Mouse (Mus musculus): ENCODE data around the gene Rps13. TPM values are rescaled to one million over a fixed set of nuclear protein-coding genes. Genes with fewer than 3 reads are reported as not detected.

The Rps13 gene
- polyA plus RNA-seq, 1 experiment from 2014 or later = 981 TPM

DNA sequence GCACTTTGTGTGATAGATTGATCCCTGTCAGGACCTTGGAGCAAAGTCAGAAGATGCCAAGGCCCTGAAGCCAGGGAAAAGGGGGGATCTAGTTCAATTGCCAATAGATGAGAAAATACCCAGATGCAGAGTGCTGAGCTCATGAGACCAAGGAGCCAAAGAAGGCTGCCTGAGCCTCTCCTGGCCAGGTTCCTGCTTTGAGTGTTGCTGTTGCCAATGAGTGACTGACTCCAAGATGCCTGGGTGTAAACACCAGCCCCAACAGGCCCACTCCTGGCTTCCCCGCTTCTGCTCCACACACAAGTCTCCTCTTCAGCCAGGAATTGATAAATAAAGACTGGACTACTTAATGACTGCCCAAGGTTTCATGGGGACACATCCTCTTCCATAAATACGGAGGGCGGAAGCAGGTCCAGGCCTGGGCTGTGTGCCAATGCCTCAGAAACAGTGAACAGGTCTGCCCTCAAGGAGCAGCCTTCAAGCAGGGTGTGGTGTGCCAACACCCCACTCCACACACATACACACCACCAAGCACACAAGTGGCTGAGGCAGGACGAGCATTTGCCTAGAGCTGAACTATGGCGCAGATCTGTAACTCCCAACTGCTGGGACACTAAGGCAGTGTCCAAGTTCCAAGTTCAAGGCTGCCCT is 32.2 kb downstream of the Rps13 start:
- Histone ChIP-seq H3K36me3 (ENCODE audit: control insufficient read depth, insufficient read depth, low read length) (no peaks in the 10 kb centered on the region), H3K4me1 (ENCODE audit: control insufficient read depth, insufficient read depth, low read length) (0 out of 2 replicates have a peak, but pooled peaks cover 2% of the 10 kb centered on the region), H3K27me3 (ENCODE audit: control insufficient read depth, insufficient read depth, low read length) (peaks cover 6% of the 10 kb centered on the region; the same call in 1 of the 2 replicates), H3K9me3 (ENCODE audit: control insufficient read depth, low read length) (no peaks in the 10 kb centered on the region), H3K4me2 (ENCODE audit: low read depth, severe bottlenecking) (no peak overlapping the region), H3K4me3 (ENCODE audit: low read depth, low read length) (no peak overlapping the region), H3K9ac (ENCODE audit: low read length) (no peak overlapping the region), H3K27ac (replicated peaks; ENCODE audit: low read depth, low read length) (no peak overlapping the region)
- WGBS = 94% methylated on average over 5 of the region's 5 CpGs
- ATAC-seq (ENCODE audit: insufficient number of reproducible peaks, low FRiP score, low TSS enrichment, low read depth) (no peak), DNase-seq (ENCODE audit: low spot score) (no peak)

DNA sequence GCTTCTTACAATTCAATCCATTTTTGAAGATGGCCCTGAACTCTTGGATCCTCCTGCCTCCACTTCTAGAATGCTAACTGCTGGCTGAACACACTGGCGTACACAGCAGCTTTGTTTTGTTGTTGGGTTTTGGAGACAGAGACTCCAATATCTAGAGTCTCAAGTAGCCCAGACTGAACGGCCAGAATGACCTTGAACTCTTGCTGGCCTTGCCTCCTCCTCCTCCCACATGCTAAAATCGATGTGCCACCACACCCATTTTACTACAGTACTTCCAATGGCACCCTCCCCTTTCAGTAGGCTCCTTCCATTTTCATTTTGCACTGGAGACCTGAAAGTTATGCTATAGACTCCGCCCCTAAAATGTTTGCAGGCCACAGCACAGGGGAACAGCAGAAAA is 32.9 kb downstream of the Rps13 start:
- Histone ChIP-seq H3K27me3 (ENCODE audit: control insufficient read depth, insufficient read depth, low read length) (no peaks in the 10 kb centered on the region), H3K9me3 (ENCODE audit: control insufficient read depth, low read length) (no peaks in the 10 kb centered on the region), H3K4me3 (ENCODE audit: low read depth, low read length) (no peak overlapping the region), H3K36me3 (ENCODE audit: control insufficient read depth, insufficient read depth, low read length) (no peaks in the 10 kb centered on the region), H3K4me1 (ENCODE audit: control insufficient read depth, insufficient read depth, low read length) (0 out of 2 replicates have a peak, but pooled peaks cover 2% of the 10 kb centered on the region), H3K9ac (ENCODE audit: low read length) (no peak overlapping the region), H3K27ac (replicated peaks; ENCODE audit: low read depth, low read length) (no peak overlapping the region), H3K4me2 (ENCODE audit: low read depth, severe bottlenecking) (no peak overlapping the region)
- ATAC-seq (ENCODE audit: insufficient number of reproducible peaks, low FRiP score, low TSS enrichment, low read depth) (no peak), DNase-seq (ENCODE audit: low spot score) (no peak)
- WGBS = 94% methylated on average over 4 of the region's 4 CpGs

DNA sequence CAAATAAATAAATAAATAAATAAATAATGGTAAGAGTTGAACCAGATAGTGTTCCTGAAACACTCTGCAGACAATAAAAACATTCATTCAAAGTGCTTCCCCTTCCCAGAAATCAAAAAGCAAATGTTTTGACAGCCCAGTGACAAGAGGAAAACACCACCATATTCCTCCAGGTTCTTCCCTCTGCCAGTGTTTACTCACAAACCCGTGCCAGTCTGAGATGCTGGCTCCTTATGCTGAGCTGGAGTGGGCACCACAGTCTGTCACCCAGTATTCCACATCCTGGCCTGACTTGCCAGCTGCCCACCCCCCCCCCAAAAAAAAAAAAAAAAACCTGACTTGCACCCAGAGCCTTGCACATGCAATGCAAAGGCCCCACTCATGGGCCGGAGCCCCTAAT is 35.1 kb downstream of the Rps13 start:
- H3K9ac ChIP-seq (ENCODE audit: low read length) = no peak overlapping the region
- H3K27ac ChIP-seq (replicated peaks; ENCODE audit: low read depth, low read length) = no peak overlapping the region
- ATAC-seq (ENCODE audit: insufficient number of reproducible peaks, low FRiP score, low TSS enrichment, low read depth) = no peak
- H3K4me3 ChIP-seq (ENCODE audit: low read depth, low read length) = no peak overlapping the region
- no peaks in the 10 kb centered on the region for H3K27me3 ChIP-seq (ENCODE audit: control insufficient read depth, insufficient read depth, low read length)
- H3K36me3 ChIP-seq (ENCODE audit: control insufficient read depth, insufficient read depth, low read length) = no peaks in the 10 kb centered on the region
- no peak for DNase-seq (ENCODE audit: low spot score)
- H3K9me3 ChIP-seq (ENCODE audit: control insufficient read depth, low read length) = no peaks in the 10 kb centered on the region
- WGBS = 89% methylated on average over 2 of the region's 2 CpGs
- peaks cover 6% of the 10 kb centered on the region; the same call in 1 of the 2 replicates for H3K4me1 ChIP-seq (ENCODE audit: control insufficient read depth, insufficient read depth, low read length)
- H3K4me2 ChIP-seq (ENCODE audit: low read depth, severe bottlenecking) = no peak overlapping the region

DNA sequence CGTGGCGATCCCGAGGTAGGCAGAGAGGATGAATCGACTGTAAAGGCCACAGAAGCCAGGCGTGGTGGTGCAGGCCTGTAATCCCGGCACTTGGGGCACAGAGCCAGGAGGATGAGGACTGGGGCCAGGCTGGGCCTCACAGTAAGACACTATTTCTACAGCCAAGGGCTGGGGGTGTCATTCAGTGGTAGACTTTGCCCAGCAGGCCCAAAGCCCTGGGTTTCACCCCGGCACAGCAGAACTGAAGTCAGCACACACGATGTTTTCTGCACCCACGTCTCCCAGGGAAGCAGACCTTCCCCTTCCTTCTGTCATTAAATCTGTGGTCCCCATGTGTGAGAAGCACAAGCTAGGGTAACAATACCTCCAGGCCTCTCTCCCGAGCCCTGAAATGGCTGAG is 35.6 kb downstream of the Rps13 start:
- 74% methylated on average over 10 of the region's 10 CpGs for WGBS
- Histone ChIP-seq H3K4me3 (ENCODE audit: low read depth, low read length) (no peak overlapping the region), H3K9me3 (ENCODE audit: control insufficient read depth, low read length) (no peaks in the 10 kb centered on the region), H3K9ac (ENCODE audit: low read length) (no peak overlapping the region), H3K27me3 (ENCODE audit: control insufficient read depth, insufficient read depth, low read length) (no peaks in the 10 kb centered on the region), H3K27ac (replicated peaks; ENCODE audit: low read depth, low read length) (no peak overlapping the region), H3K4me1 (ENCODE audit: control insufficient read depth, insufficient read depth, low read length) (peaks cover 6% of the 10 kb centered on the region; the same call in 1 of the 2 replicates), H3K4me2 (ENCODE audit: low read depth, severe bottlenecking) (no peak overlapping the region), H3K36me3 (ENCODE audit: control insufficient read depth, insufficient read depth, low read length) (no peaks in the 10 kb centered on the region)
- ATAC-seq (ENCODE audit: insufficient number of reproducible peaks, low FRiP score, low TSS enrichment, low read depth) (no peak), DNase-seq (ENCODE audit: low spot score) (no peak)

DNA sequence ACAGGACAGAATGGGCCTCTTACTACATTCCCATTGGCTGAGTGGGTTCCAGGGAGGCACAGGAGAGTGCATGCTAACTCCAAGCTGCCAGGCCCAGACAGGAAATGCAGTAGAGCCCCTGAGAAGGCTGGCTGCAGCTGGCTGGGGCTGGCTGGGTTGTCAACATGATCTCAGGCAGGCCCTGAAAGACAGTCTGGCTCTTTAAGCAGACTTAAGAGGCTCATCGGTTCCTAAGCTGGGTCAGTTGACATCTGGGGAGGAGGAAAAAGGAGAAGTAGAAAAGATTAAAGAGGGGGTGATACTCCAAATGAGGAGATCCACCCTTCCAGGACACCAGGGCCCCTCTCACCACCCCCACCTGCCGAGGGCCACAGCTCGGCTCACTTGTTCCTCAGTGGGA is 39.0 kb downstream of the Rps13 start:
- WGBS = 57% methylated on average over 3 of the region's 3 CpGs
- H3K27ac ChIP-seq (replicated peaks; ENCODE audit: low read depth, low read length) = 0 out of 2 replicates have a peak overlapping the region, but pooled peaks have one; percentile 30
- ATAC-seq (ENCODE audit: insufficient number of reproducible peaks, low FRiP score, low TSS enrichment, low read depth) (no peak), DNase-seq (ENCODE audit: low spot score) (peak; percentile 37)
- H3K4me2 ChIP-seq (ENCODE audit: low read depth, severe bottlenecking) = no peak overlapping the region
- H3K4me3 ChIP-seq (ENCODE audit: low read depth, low read length) = no peak overlapping the region
- no peaks in the 10 kb centered on the region for H3K9me3 ChIP-seq (ENCODE audit: control insufficient read depth, low read length)
- H3K27me3 ChIP-seq (ENCODE audit: control insufficient read depth, insufficient read depth, low read length) = no peaks in the 10 kb centered on the region
- H3K4me1 ChIP-seq (ENCODE audit: control insufficient read depth, insufficient read depth, low read length) = peaks cover 8% of the 10 kb centered on the region; the same call in 1 of the 2 replicates
- no peaks in the 10 kb centered on the region for H3K36me3 ChIP-seq (ENCODE audit: control insufficient read depth, insufficient read depth, low read length)
- no peak overlapping the region for H3K9ac ChIP-seq (ENCODE audit: low read length)

DNA sequence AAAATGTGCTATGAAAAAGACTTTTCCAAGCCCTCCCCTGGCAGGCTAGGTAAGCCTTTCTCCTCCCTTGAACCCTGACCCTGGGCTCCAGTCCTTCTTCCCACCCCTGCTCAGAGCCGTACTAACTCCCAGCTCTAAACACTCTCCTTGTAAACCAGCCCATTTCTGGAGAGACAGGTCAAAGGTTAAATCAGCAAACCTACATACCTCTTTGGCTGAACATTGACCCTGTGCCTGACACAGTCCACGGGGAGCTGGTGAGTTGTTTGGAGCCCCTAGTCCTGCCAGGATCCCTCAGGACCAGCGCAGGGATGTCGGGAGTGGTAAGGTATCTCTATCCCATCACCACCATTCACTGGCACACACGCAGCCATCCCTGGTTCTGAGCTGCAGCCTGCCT is 41.6 kb downstream of the Rps13 start:
- ATAC-seq (ENCODE audit: insufficient number of reproducible peaks, low FRiP score, low TSS enrichment, low read depth) = no peak
- H3K27ac ChIP-seq (replicated peaks; ENCODE audit: low read depth, low read length) = no peak overlapping the region
- H3K27me3 ChIP-seq (ENCODE audit: control insufficient read depth, insufficient read depth, low read length) = no peaks in the 10 kb centered on the region
- no peak overlapping the region for H3K4me3 ChIP-seq (ENCODE audit: low read depth, low read length)
- H3K9ac ChIP-seq (ENCODE audit: low read length) = no peak overlapping the region
- H3K4me2 ChIP-seq (ENCODE audit: low read depth, severe bottlenecking) = no peak overlapping the region
- no peak for DNase-seq (ENCODE audit: low spot score)
- H3K9me3 ChIP-seq (ENCODE audit: control insufficient read depth, low read length) = no peaks in the 10 kb centered on the region
- 41% methylated on average over 5 of the region's 5 CpGs for WGBS
- H3K4me1 ChIP-seq (ENCODE audit: control insufficient read depth, insufficient read depth, low read length) = peaks cover 7% of the 10 kb centered on the region
- no peaks in the 10 kb centered on the region for H3K36me3 ChIP-seq (ENCODE audit: control insufficient read depth, insufficient read depth, low read length)

DNA sequence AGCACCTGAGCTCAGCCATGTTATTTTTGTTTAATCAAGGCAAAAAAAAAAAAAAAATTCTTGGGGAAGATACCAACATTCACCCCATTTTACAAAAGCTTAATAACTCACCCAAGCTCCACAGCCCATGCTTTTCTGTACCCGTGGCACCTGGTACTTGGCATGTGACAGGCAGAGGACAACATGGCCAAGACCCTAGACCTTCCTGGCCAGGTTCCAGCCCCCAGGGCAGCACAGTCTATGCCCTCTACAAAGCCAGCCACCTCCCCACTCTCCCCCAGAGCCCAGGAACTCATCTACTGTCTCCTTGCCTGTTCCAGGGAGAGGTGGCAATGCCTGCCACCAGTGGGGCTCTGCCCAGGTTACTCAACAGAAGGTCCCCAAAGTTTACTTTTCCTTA is 43.4 kb downstream of the Rps13 start:
- Histone ChIP-seq H3K27ac (replicated peaks; ENCODE audit: low read depth, low read length) (no peak overlapping the region), H3K4me1 (ENCODE audit: control insufficient read depth, insufficient read depth, low read length) (peaks cover 18% of the 10 kb centered on the region), H3K4me3 (ENCODE audit: low read depth, low read length) (no peak overlapping the region), H3K36me3 (ENCODE audit: control insufficient read depth, insufficient read depth, low read length) (no peaks in the 10 kb centered on the region), H3K27me3 (ENCODE audit: control insufficient read depth, insufficient read depth, low read length) (no peaks in the 10 kb centered on the region), H3K4me2 (ENCODE audit: low read depth, severe bottlenecking) (no peak overlapping the region), H3K9ac (ENCODE audit: low read length) (no peak overlapping the region), H3K9me3 (ENCODE audit: control insufficient read depth, low read length) (no peaks in the 10 kb centered on the region)
- DNase-seq (ENCODE audit: low spot score) (no peak), ATAC-seq (ENCODE audit: insufficient number of reproducible peaks, low FRiP score, low TSS enrichment, low read depth) (no peak)
- 89% methylated on average over 1 of the region's 1 CpGs for WGBS

DNA sequence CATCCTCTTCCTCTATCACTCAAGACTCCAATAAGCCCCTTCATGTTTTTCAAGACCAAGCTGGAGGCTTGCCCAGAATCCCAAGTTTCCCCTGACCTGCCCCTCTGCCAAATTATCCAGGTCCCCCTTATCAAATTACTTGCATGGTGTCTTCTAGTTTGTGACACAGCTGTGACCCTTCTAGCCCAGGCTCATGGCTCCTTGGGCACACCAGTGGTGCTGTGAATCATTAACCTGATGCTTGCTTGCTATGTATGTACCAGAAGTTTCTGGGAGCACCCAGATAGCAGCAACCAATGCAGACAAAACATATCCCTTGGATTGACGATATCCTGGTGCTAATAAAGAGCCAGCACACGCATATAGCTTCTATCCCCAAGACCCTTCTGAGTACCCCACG is 45.0 kb downstream of the Rps13 start:
- Histone ChIP-seq H3K27ac (replicated peaks; ENCODE audit: low read depth, low read length) (no peak overlapping the region), H3K9ac (ENCODE audit: low read length) (no peak overlapping the region), H3K4me2 (ENCODE audit: low read depth, severe bottlenecking) (no peak overlapping the region), H3K9me3 (ENCODE audit: control insufficient read depth, low read length) (no peaks in the 10 kb centered on the region), H3K36me3 (ENCODE audit: control insufficient read depth, insufficient read depth, low read length) (no peaks in the 10 kb centered on the region), H3K4me1 (ENCODE audit: control insufficient read depth, insufficient read depth, low read length) (peaks cover 14% of the 10 kb centered on the region), H3K27me3 (ENCODE audit: control insufficient read depth, insufficient read depth, low read length) (no peaks in the 10 kb centered on the region), H3K4me3 (ENCODE audit: low read depth, low read length) (no peak overlapping the region)
- 78% methylated on average over 3 of the region's 3 CpGs for WGBS
- no peak for DNase-seq (ENCODE audit: low spot score)
- no peak for ATAC-seq (ENCODE audit: insufficient number of reproducible peaks, low FRiP score, low TSS enrichment, low read depth)

DNA sequence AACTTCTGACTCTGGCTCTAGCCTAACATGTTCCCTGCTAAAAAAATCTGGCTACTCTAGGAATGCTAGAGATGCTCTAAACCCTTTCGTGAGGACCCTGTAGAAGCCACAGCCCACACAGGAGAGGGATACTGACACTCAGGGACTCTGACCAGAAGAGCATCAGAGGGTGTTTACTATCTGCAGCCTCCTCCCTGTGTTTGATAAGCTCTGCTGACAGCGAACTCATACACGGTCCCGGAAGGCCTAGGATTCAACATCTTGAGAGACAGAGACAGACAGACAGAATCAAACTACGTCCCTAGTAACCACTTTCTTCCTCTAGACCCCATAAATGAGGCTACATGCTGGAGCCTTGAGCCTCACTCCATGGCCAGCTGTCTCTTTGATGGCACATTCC is 46.0 kb downstream of the Rps13 start:
- no peak overlapping the region for H3K9ac ChIP-seq (ENCODE audit: low read length)
- H3K27me3 ChIP-seq (ENCODE audit: control insufficient read depth, insufficient read depth, low read length) = no peaks in the 10 kb centered on the region
- no peaks in the 10 kb centered on the region for H3K9me3 ChIP-seq (ENCODE audit: control insufficient read depth, low read length)
- no peak overlapping the region for H3K4me2 ChIP-seq (ENCODE audit: low read depth, severe bottlenecking)
- DNase-seq (ENCODE audit: low spot score) (no peak), ATAC-seq (ENCODE audit: insufficient number of reproducible peaks, low FRiP score, low TSS enrichment, low read depth) (no peak)
- H3K27ac ChIP-seq (replicated peaks; ENCODE audit: low read depth, low read length) = no peak overlapping the region
- WGBS = 85% methylated on average over 5 of the region's 5 CpGs
- peaks cover 14% of the 10 kb centered on the region for H3K4me1 ChIP-seq (ENCODE audit: control insufficient read depth, insufficient read depth, low read length)
- no peaks in the 10 kb centered on the region for H3K36me3 ChIP-seq (ENCODE audit: control insufficient read depth, insufficient read depth, low read length)
- no peak overlapping the region for H3K4me3 ChIP-seq (ENCODE audit: low read depth, low read length)

Data from limb, embryonic 11.5 days (tissue).